Mouse (Mus musculus): ENCODE measurements around the gene Anpep.
"Not testable (repeated sequence)": the region's sequence is repeated elsewhere in the genome, so short reads cannot be mapped to it uniquely, and the experiment has no call there.

The Anpep gene

GRCm38 (mm10) chr7:79810611-79811506 is 50.0 kb downstream of the Anpep start, which contains the start of gene Mesp2:
Mesp2 (plus strand) TSS chr7:79810727.
- in situ Hi-C loops (cut with MboI) = no loop called here

DNA sequence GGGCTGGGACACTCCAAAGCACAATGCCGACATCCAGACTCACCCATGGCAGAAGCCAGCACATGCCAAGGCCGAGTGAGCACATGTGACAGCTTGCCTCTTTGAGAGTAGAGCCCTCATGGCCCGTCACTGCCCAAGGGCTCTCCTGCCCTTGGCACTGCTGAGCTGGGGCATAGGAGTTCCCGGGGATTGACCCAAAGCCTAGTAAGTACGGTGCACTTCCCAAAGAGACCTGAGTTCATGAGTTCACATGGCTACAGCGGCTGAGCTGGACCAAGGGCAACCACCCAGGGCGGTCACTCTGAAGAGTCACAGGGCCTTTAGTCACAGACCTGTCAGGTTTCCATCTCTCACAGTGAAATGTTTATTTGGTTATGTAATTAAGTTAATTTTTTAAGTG is 52.3 kb downstream of the Anpep start:
- in situ Hi-C loops (cut with MboI) = no loop called here

DNA sequence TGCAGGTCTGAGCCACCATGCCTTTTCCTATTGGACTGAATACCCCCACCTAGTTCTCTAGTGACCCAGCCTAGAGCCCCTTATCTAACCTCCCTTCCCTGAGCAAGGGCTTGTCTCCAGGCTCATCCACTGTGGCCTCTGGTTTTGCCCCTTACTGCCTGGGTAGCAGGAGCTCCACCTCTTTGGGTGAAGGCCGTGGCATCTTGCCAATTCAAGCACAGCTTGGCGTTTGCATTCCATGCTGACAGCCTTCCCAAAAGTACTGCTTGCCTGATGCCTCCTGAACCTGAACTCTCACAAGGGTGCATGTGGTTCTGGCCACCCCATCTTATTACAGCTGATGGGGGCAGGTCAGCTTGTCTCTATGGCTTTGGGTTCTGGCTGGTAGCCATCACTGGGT is 57.0 kb downstream of the Anpep start:
- in situ Hi-C loops (cut with MboI) = no loop called here

- in situ Hi-C loops (cut with MboI) = no loop called here
Observed at GRCm38 (mm10) chr7:79802037-79802436, 58.8 kb downstream of the Anpep start.

DNA sequence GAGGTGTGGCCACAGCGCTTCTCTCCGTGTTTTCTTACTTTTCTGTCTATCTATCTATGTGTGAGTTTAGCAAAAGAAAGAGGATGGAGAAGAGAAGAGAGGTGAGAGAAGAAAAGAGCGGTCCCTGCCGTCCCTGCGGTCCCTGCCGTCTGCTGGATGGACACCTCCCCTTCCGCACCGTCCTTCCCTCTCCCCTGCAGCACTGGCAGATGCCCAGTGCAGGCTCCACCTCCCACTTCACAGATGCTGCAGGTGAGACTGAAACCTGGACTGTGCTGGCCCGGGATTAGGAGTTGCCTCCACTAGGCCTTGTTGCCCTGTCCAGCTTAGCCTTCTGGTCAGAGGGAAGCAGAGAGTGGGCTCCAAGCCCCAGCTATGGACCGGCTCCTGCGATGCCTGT is 59.5 kb downstream of the Anpep start:
- in situ Hi-C loops (cut with MboI) = no loop called here

DNA sequence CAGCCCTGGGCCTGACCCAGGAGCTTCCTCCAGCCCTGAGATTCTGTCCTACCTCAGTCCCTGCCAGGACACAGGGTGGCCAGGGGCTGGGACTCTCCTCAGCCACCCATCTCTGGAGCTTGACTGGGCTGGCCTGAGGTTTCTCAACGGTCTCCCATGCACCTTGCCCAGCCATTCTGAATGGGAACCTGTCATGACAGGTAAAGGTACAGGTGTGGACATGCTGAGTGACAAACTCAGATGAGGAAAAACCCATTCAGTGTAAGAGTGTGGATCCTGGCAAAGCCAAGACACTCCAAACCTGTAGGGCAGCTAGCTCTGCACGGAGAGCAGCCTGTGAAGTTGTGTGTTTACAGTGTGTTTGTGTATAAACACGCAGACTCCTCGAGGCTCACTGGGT is 60.5 kb downstream of the Anpep start:
- in situ Hi-C loops (cut with MboI) = no loop called here

GRCm38 (mm10) chr7:79799506-79799905 is 61.4 kb downstream of the Anpep start:
- in situ Hi-C loops (cut with MboI) = no loop called here

DNA sequence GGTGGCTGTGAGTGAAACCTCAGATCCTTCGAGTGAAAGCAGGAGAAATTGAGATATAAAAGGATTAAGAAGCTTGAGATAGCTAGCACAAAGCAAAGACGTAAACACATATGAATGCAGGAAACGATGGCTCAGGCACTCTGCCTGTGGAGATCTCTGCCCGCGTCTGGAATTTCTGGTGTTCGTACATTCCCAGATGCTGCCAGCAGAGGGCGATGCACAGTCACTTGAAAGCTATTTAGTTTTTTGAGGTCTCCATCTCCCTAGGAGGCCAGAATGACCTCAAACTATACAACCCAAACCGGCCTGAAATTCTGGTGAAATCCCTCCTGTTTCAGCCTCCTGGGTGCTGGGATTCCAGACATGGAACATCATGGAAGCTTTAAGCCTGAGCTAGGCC is 61.8 kb downstream of the Anpep start:
- in situ Hi-C loops (cut with MboI) = no loop called here

GRCm38 (mm10) chr7:79798606-79799005 is 62.3 kb downstream of the Anpep start:
- in situ Hi-C loops (cut with MboI) = no loop called here

DNA sequence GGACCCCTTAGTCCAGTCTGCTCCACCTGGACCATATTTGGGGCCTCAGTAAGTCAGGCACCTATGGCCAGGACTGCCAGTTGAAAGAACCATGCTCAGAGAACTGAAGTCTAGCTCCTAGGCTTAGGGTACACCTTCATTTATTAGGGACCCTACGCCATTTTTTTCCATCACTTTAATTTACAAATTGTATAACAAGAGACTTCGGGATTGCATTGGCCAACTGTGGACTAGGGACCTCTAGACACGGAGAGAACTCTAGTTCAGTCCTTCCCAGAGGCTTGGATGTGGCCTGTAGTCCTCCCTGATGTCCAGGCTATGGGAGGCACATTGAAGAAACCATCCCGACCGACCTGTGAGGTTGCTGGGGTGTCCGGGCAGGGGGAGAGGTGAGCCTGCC is 67.2 kb downstream of the Anpep start, which contains the start of gene Mesp1:
Gene Mesp1, minus strand, starts transcription at position 101 of the 400 bp plus-strand sequence.
- in situ Hi-C loops (cut with MboI) = no loop called here

DNA sequence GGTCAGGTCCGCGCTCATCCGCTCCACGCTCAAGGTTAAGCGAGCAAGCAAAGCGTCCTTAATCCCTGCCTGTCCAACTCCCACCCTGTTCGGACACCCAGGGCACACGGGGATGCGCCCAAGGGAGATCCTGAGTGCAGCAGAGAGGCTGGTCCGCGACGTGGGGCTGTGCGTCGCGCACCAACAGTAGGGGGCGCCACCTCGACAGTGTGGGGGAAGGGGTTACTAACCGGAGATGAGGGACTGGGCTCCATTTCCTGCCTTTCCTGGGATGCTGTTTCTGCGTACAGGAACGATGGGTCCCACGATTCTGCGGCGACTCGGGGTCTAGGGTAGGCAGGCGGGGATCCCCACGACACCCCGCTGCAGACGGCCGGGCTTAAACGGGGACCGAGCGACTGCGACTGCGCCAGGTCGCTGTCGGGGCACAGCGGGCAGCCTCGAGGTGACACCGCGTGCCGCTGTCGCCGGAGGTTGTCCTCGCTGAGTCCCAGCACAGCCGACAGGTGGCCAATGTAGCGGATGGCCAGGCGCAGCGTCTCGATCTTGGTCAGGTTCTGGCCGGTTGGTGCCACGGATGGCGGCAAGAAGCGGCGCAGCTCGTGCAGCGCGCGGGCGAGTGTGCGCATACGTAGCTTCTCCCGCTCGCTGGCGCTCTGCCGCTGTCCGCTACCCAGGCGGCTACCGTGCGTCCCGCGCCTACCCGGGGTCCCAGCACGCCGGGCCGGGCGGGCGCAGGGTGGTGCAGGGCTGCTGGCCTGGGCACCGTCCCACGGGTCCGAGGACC is 68.0 kb downstream of the Anpep start:
- in situ Hi-C loops (cut with MboI) = no loop called here

- in situ Hi-C loops (cut with MboI) = not testable (repeated sequence)
Observed at GRCm38 (mm10) chr7:79789812-79790211, 71.0 kb downstream of the Anpep start.

GRCm38 (mm10) chr7:79786295-79786694 is 74.6 kb downstream of the Anpep start:
- in situ Hi-C loops (cut with MboI) = no loop called here

- in situ Hi-C loops (cut with MboI) = no loop called here
Observed at GRCm38 (mm10) chr7:79782516-79782855, 78.4 kb downstream of the Anpep start.

DNA sequence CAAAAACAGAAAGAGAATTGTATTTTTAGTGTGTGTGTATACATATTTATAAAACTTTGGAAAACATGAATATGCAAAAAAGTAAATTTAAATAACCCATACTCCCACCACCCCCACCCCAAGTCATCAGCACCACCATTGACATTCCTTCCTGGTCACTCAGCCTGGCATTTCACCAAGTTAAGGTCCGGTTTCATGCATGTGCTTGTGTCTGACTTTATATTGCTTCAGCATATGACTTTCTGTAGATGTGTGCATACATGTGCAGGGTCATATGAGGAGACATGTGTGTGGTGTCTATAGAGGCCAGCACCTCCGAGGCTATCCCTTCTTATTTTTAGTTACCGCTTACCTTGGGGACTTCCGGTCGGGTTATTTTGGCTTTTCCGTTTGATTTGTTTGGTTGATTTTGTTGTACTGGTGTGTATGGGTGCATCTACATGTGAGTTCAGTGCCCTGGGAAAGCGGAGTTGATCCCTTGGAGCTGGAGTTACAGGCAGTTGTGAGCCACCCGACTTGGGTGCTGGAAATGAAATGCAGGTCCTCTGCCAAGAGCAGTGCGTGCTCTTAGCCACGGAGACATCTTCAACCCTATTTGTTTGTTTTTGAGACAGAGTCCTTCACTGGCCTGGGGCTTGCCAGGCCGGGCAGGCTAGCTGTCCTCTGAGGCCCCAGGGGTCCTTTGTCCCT is 78.9 kb downstream of the Anpep start:
- in situ Hi-C loops (cut with MboI) = no loop called here

DNA sequence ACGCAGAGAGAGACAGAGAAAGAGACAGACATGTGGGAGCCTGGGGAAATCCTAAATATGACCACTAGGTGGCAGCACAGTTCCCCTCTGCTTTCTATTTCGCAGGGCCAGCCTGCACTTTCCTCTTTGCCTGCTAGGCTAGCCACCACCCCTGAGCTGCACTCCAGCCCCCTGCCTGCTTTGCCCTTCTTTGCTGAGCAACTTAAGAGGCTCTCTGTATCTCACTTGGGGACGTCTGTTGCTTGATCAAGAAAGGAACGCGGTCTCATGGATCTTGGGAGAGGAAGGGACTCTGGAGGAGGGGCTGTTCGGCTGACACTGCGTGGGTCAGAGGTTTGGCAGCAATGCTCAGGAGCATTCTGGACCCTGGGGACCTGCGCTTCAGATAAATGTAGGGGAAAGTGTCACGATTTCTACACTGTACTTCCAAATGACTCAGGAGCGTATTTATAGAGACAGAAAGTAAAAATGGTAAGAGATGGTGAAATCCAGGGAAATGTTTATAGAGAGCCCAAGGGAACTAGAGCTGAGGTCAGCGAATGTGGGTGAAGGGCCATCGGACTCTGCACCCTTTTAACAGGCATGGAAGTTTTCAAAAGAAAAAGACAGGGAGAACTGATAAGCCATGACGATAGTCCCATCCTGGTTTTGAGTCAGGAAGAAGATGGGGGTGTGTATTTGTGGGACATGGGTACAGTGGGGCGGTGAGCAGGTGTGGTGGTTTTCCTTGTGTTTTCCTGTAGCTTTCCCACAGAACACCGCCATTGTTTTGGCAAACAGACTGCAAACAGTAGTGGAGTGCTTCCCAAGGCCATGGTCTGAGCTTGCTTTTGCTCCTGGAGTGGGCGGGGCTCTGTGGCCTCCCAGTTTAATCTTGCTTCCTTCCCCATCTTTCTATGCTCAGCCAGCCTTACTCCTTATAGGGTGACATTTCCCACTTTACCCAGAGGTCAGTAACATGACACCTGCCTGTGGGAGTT is 79.9 kb downstream of the Anpep start:
- in situ Hi-C loops (cut with MboI) = no loop called here
